Mouse (Mus musculus) ZHBTc4 (cell line): ENCODE measurements around the gene Tanc1.

Experiments used
- DNase-seq: peaks from one replicate; pipeline ENCODE4 v3.0.0-alpha.2; 2011; ENCODE audit warnings: low read depth, low spot score

Tanc1 gene

DNA sequence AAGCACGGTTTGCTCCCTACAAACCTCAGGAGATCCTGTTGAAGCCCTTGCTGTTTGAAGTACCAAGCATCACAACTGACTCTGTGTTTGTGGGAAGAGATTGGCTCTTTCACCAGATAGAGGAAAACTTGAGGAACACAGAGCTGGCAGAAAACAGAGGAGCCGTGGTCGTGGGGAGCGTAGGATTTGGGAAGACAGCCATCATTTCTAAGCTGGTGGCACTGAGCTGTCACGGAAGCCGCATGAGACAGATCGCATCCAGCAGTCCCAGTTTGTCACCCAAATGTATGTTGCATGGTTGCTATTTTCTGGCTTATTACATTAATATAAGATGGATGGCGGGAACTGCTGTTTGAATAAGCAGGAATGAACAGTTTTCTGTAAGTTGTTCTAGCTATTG, 179.8 kb downstream of the Tanc1 start:
- DNase-seq, result no peak

DNA sequence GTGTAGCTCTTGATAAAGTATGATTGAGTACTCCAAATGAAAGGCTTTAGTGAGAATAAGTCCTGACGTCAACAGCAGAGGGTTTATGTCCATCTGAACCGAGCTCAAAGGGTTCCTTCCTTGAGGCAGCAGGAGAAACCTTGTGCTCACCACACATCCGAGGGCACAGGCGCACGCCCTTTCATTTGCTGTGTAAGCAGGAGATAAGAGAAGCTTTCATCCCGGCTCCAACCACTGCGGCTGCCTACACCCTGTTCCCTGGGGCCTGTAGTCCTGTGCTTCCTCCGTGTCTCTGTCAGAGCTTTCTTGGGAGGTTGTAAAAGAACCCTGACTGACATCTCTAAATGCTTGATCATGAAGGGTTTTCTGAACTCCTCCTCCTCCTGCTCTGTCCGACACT, 181.5 kb downstream of the Tanc1 start:
- DNase-seq, result no peak

DNA sequence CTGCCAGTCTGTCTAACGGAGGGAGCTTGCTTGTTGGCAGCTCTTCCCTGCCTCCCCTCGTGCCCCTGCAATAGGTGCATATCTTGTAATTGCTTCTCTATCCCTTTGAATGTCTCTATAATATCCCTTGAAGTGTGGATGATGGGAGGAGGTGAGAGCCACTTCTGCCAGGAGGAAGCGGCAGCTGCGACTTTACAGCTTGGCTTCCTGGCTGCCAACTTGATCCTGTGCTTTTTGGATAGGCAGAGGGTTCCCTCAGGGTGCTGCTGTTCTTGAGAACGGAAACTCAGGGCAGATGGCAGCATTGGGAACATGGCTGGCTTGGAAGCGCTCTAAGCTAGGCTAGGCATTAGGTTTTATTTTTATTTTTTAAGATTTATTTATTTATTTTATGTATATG, 183.0 kb downstream of the Tanc1 start:
- no peak for DNase-seq

DNA sequence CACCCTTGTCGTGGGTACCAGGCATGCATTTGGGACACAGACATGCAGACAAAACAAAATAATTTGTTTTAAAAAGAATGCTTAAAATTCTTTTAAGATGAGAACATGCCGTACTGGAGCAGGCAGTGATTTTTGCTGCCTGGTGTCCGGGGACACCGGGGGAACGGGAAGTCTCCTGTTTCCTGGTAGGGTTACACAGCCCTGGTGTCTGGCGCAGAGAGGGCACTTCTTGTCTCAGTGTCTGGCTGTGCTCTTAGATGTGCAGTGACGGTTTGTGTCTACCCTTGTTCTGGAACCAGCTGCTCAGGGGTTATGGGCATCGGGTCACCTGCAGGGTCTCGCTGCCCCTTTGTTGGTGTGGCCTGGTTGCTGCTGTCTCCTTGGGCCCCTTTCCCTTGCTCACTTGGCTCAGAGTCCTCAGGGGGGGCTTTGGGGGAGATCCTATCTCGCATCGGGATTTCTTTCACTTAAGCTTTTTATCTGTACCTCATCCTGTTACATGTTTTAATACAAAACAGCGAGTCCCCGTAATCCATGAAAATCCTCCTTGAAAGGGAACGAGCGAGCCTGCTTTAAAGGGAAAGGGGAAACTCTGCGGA, 187.2 kb downstream of the Tanc1 start:
- DNase-seq, result no peak

DNA sequence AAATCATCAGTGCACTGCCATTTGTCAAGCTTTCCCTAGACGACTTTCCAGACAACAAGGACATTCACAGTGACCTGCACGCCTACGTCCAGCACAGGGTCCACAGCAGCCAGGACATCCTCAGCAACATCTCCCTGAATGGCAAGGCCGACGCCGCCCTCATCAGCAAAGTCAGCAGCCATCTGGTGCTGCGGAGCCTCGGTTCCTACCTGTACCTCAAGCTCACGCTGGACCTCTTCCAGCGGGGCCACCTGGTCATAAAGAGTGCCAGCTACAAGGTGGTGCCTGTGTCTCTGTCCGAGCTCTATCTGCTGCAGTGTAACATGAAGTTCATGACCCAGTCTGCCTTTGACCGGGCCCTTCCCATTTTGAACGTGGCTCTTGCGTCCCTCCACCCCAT, 187.7 kb downstream of the Tanc1 start:
- no peak for DNase-seq

DNA sequence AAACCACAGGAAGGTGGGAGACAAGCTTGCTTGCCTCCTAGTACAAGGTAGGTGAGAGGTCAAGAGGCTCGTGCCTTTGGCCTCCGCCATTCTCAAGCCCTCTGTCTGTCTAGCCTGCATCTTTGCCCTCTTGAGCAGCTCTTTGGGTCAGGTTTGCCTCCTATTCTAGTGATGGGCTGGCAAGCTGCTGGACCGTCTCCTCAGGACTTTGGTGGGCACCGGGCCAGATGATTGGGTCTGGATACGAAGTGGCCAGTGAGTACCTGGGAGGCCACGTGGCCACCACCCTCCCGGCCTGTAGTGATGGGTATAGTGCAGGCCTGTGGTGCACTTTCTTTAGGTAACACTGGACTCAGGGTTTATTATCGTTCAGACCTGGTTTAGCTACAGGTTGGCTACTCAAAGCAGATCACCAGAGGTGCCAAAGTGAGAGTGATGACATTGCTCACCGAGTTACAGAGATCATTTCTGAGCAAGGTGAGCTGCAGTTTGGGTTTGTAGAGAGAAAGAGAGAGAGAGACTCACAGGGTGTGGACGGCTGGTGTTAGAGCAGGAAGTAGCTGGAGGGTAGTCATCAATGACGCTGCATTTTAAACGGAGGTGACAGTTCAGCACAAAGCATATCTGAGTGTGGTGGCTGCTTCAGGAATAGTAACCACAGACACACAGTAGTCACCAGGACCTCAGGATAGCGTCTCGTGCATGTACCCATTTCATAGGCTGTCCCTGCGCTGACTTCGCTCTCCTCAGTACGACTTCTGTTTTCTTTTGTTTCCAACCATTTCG, 188.8 kb downstream of the Tanc1 start:
- no peak for DNase-seq

- no peak for DNase-seq
Measured at GRCm38 (mm10) chr2:59802722-59803387, 191.0 kb downstream of the Tanc1 start.

DNA sequence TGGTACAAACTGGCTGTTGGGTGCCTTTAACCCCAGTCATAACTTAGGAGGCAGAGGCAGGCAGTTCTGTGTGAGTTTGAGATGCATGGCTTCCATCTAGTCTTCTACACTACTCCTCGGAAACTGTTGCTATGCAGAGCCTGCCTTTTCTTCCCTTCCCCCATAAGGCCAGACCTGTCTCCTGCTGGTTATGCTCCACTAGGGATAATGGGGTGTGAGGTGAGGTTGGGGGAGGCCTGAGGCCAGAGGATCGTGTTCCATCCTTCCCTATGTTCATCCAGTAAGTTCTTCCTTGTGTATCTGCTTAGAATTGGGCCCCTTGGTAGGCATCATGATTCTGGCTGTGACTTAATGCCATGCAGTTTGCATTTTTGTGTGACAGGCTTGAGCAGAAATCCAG, 193.8 kb downstream of the Tanc1 start:
- DNase-seq, result no peak

DNA sequence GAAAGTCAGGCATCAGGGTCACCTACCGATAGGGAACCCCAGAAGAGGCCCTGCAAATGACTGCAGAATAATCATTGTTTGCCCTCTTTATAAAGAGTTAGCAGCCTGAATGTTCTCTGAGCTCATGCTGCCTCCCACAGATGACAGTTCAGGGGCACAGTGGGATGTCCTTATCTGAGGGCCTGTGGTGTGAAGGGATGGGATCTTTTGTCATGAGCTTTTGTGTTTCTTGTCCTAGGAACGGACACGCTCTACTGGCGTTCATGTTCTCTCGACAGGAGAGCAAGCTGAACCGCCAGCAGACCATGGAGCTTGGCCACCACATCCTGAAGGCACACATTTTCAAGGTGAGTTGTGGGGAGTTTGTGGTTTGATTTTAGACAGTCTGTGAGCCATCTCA, 194.2 kb downstream of the Tanc1 start:
- no peak for DNase-seq

- DNase-seq, result no peak
Measured at GRCm38 (mm10) chr2:59808608-59809007, 196.8 kb downstream of the Tanc1 start.

- no peak for DNase-seq
Measured at GRCm38 (mm10) chr2:59810039-59810438, 198.2 kb downstream of the Tanc1 start.

GRCm38 (mm10) chr2:59811247-59811646, 199.4 kb downstream of the Tanc1 start:
- DNase-seq, result no peak

- no peak for DNase-seq
Measured at GRCm38 (mm10) chr2:59812641-59813040, 200.8 kb downstream of the Tanc1 start.

DNA sequence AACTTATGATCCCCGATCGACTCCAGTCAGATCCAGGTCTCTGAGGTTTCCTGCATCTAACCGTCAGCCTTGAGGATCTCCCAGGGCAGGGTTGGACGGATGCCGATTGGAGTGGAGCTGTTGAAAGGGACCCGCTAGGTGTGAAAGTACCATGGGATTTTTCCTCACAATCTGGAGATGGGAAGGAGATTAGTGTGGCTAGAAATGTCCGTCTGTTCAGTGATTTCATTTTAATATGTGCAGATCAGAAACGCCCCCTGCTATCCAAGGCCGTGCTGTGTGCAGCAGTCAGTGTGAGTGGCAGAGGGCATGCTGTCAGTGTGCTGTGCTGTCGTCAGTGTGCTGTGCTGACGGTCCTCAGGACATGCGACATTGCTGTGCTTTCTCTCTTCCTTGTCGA, 201.6 kb downstream of the Tanc1 start:
- no peak for DNase-seq

GRCm38 (mm10) chr2:59814997-59815396, 203.2 kb downstream of the Tanc1 start:
- no peak for DNase-seq

DNA sequence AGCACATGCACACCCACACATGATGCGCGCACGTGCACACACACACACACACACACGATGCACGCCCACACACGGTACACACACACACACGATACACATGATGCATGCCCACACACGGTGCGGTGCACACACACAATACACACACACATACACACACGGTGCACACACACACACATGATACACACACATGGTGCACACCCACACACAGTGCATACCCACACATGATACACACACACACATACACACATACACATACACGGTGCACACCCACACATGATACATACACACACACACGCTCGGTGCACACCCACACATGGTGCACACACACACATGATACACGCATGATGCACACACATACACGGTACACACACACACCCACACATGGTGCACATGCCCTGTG, 206.8 kb downstream of the Tanc1 start:
- DNase-seq, result no peak

DNA sequence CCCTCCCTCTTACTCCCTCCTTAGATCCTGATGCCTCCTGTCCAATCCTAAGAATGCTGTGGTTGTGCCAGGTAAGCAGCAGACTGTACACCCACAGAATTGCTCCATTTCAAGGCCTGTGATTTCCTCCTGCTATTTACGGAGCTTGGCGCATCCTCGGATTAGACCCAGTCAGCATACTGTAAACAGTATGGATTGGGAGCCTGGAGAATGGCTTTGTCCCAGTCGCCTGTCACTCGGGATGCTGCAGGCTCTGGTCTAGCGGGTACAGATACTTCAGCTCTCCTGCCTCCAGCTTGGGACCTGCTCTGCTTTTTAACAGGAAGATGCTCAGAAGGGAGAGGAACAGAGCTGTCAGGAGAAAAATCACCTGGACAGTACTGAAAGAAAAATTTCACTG, 207.6 kb downstream of the Tanc1 start:
- no peak for DNase-seq

- no peak for DNase-seq
Measured at GRCm38 (mm10) chr2:59820088-59820487, 208.2 kb downstream of the Tanc1 start.

- DNase-seq, result no peak
Measured at GRCm38 (mm10) chr2:59821044-59821443, 209.2 kb downstream of the Tanc1 start.

GRCm38 (mm10) chr2:59824289-59824688, 212.4 kb downstream of the Tanc1 start:
- no peak for DNase-seq

GRCm38 (mm10) chr2:59825380-59825779, 213.5 kb downstream of the Tanc1 start:
- no peak for DNase-seq

DNA sequence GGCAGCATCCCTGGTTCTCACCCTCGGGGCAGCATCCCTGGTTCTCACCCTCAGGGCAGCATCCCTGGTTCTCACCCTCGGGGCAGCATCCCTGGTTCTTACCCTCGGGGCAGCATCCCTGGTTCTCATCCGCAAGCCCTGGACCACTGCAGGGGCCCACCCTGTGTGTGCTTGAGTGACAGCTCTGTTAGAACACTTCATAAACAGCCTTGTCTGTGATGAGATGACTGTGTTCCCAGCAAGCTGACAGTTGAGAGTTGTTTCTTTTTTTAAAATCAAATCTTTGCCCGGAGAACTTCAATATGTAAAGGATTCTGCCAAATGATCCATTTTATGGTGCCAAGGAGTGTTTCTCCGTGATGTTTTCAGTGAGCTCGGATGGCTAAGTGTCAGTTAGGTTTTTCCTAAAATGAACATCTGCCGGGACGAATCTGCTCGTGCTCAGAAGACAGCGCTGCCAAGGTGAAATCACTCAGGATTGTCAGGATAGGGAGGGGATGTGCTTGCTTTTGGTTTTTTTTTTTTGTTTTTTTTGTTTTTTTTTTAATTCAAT, 216.3 kb downstream of the Tanc1 start:
- DNase-seq, result no peak
